Mouse (Mus musculus) embryonic facial prominence, embryonic 13.5 days (tissue): ENCODE measurements at regions not wholly inside any gene's neighbourhood (a gene's known extent, or its start where the extent isn't known, plus 50 kb on each side); places are given as distances from the start of the nearest gene placed in this dataset.
"Not testable (repeated sequence)": the region's sequence is repeated elsewhere in the genome, so short reads cannot be mapped to it uniquely, and the experiment has no call there.

Experiments used
- ATAC-seq: fragments of 200-750 bp; cut with Nextera tagmentation; 2 replicates; pipeline ENCODE4 v1.8.0; 2017; ENCODE audit warnings: low read depth; ENCODE audit not compliant: insufficient number of reproducible peaks, insufficient read depth, low FRiP score, low TSS enrichment
- H3K27ac ChIP-seq: fragments of 300-500 bp; sonication (generic); 2 replicates; pipeline ENCODE4 v1.5.1; 2015; ENCODE audit warnings: moderate library complexity, mild to moderate bottlenecking, inconsistent platforms
- H3K27me3 ChIP-seq: fragments of 300-500 bp; sonication (generic); 2 replicates; pipeline ENCODE4 v1.6.1; 2015; ENCODE audit warnings: mild to moderate bottlenecking, inconsistent platforms
- H3K36me3 ChIP-seq: fragments of 300-500 bp; sonication (generic); 2 replicates; pipeline ENCODE4 v1.6.1; 2015; ENCODE audit warnings: mild to moderate bottlenecking, inconsistent platforms
- H3K4me1 ChIP-seq: fragments of 300-500 bp; sonication (generic); 2 replicates; pipeline ENCODE4 v1.6.1; 2015; ENCODE audit warnings: inconsistent platforms
- H3K4me2 ChIP-seq: fragments of 300-500 bp; sonication (generic); 2 replicates; pipeline ENCODE4 v1.6.1; 2015; ENCODE audit warnings: moderate library complexity, mild to moderate bottlenecking, inconsistent platforms
- H3K4me3 ChIP-seq: fragments of 300-500 bp; sonication (generic); 2 replicates; pipeline ENCODE4 v1.5.1; 2015; ENCODE audit warnings: mild to moderate bottlenecking, inconsistent platforms
- H3K9ac ChIP-seq: fragments of 300-500 bp; sonication (generic); 2 replicates; pipeline ENCODE4 v1.6.1; 2015; ENCODE audit warnings: mild to moderate bottlenecking, inconsistent platforms
- H3K9me3 ChIP-seq: fragments of 300-500 bp; sonication (generic); 2 replicates; pipeline ENCODE4 v1.6.1; 2016; ENCODE audit warnings: inconsistent platforms
- WGBS: fragments of 180-500 bp; shearing (Covaris S2); methylation state at CpG from one replicate; pipeline ENCODE4 v1.1.7; 2015; ENCODE audit warnings: mixed read lengths; 5-methylcytosine and 5-hydroxymethylcytosine counted together

GRCm38 (mm10) chr14:86599511-86599910 lies 541.5 kb downstream of the Diaph3 start:
- Histone ChIP-seq H3K9me3 (no peaks in the 10 kb centered on the region), H3K27ac (no peak overlapping the region), H3K27me3 (no peaks in the 10 kb centered on the region), H3K4me2 (no peak overlapping the region), H3K4me3 (no peak overlapping the region), H3K4me1 (no peaks in the 10 kb centered on the region), H3K9ac (no peak overlapping the region), H3K36me3 (no peaks in the 10 kb centered on the region)
- ATAC-seq = no peak
- WGBS = 79% methylated on average over 3 of the region's 3 CpGs

GRCm38 (mm10) chr14:86588525-86588924 lies 552.5 kb downstream of the Diaph3 start:
- no peak for ATAC-seq
- H3K27me3 ChIP-seq = no peaks in the 10 kb centered on the region
- no peak overlapping the region for H3K4me2 ChIP-seq
- no peaks in the 10 kb centered on the region for H3K4me1 ChIP-seq
- H3K9me3 ChIP-seq = no peaks in the 10 kb centered on the region
- WGBS = 80% methylated on average over 2 of the region's 2 CpGs
- no peaks in the 10 kb centered on the region for H3K36me3 ChIP-seq
- H3K4me3 ChIP-seq = no peak overlapping the region
- H3K9ac ChIP-seq = no peak overlapping the region
- no peak overlapping the region for H3K27ac ChIP-seq

GRCm38 (mm10) chr14:86585959-86586358 lies 555.1 kb downstream of the Diaph3 start:
- not testable (repeated sequence) for H3K27ac ChIP-seq, H3K36me3 ChIP-seq, H3K9me3 ChIP-seq, ATAC-seq, H3K4me3 ChIP-seq, H3K27me3 ChIP-seq, H3K4me1 ChIP-seq, H3K9ac ChIP-seq, H3K4me2 ChIP-seq
- WGBS = 44% methylated on average over 5 of the region's 5 CpGs

- ATAC-seq = no peak
Observed at GRCm38 (mm10) chr14:86562728-86563127, 578.3 kb downstream of the Diaph3 start.

GRCm38 (mm10) chr14:86537992-86538391 lies 603.0 kb downstream of the Diaph3 start:
- no peak for ATAC-seq
- no peak overlapping the region for H3K27ac ChIP-seq
- H3K36me3 ChIP-seq = no peaks in the 10 kb centered on the region
- no peaks in the 10 kb centered on the region for H3K4me1 ChIP-seq
- no peaks in the 10 kb centered on the region for H3K27me3 ChIP-seq
- H3K9me3 ChIP-seq = no peaks in the 10 kb centered on the region
- no peak overlapping the region for H3K4me2 ChIP-seq
- H3K4me3 ChIP-seq = no peak overlapping the region
- 68% methylated on average over 5 of the region's 5 CpGs for WGBS
- H3K9ac ChIP-seq = no peak overlapping the region

More at GRCm38 (mm10) chr14:86562728-86563127, 578.3 kb downstream of the Diaph3 start:
- no peak overlapping the region for H3K27ac ChIP-seq
- H3K27me3 ChIP-seq = no peaks in the 10 kb centered on the region
- H3K9me3 ChIP-seq = no peaks in the 10 kb centered on the region
- H3K4me1 ChIP-seq = no peaks in the 10 kb centered on the region
- H3K36me3 ChIP-seq = no peaks in the 10 kb centered on the region
- H3K4me3 ChIP-seq = no peak overlapping the region
- no peak overlapping the region for H3K9ac ChIP-seq
- no peak overlapping the region for H3K4me2 ChIP-seq
- 57% methylated on average over 2 of the region's 2 CpGs for WGBS

- Histone ChIP-seq H3K9me3 (no peaks in the 10 kb centered on the region), H3K27ac (no peak overlapping the region), H3K4me1 (no peaks in the 10 kb centered on the region), H3K36me3 (no peaks in the 10 kb centered on the region), H3K9ac (no peak overlapping the region), H3K4me2 (no peak overlapping the region), H3K27me3 (no peaks in the 10 kb centered on the region), H3K4me3 (no peak overlapping the region)
- no peak for ATAC-seq
- 44% methylated on average over 1 of the region's 1 CpGs for WGBS
Observed at GRCm38 (mm10) chr14:86536341-86537027, 604.6 kb downstream of the Diaph3 start.

GRCm38 (mm10) chr14:86510408-86510807 lies 630.6 kb downstream of the Diaph3 start:
- no peaks in the 10 kb centered on the region for H3K27me3 ChIP-seq
- no peak overlapping the region for H3K27ac ChIP-seq
- H3K4me1 ChIP-seq = no peaks in the 10 kb centered on the region
- H3K36me3 ChIP-seq = no peaks in the 10 kb centered on the region
- no peaks in the 10 kb centered on the region for H3K9me3 ChIP-seq
- no peak overlapping the region for H3K4me3 ChIP-seq
- WGBS = 93% methylated on average over 9 of the region's 9 CpGs
- no peak overlapping the region for H3K9ac ChIP-seq
- no peak for ATAC-seq
- no peak overlapping the region for H3K4me2 ChIP-seq

GRCm38 (mm10) chr14:86509686-86510085 lies 631.3 kb downstream of the Diaph3 start:
- H3K4me1 ChIP-seq = no peaks in the 10 kb centered on the region
- 87% methylated on average over 6 of the region's 6 CpGs for WGBS
- H3K27ac ChIP-seq = no peak overlapping the region
- H3K4me2 ChIP-seq = no peak overlapping the region
- H3K36me3 ChIP-seq = no peaks in the 10 kb centered on the region
- H3K4me3 ChIP-seq = no peak overlapping the region
- H3K27me3 ChIP-seq = no peaks in the 10 kb centered on the region
- no peaks in the 10 kb centered on the region for H3K9me3 ChIP-seq
- no peak overlapping the region for H3K9ac ChIP-seq
- no peak for ATAC-seq

- no peak overlapping the region for H3K4me2 ChIP-seq
- no peaks in the 10 kb centered on the region for H3K27me3 ChIP-seq
- 81% methylated on average over 6 of the region's 6 CpGs for WGBS
- H3K4me3 ChIP-seq = no peak overlapping the region
- H3K36me3 ChIP-seq = no peaks in the 10 kb centered on the region
- no peak overlapping the region for H3K27ac ChIP-seq
- no peaks in the 10 kb centered on the region for H3K4me1 ChIP-seq
- no peaks in the 10 kb centered on the region for H3K9me3 ChIP-seq
- no peak overlapping the region for H3K9ac ChIP-seq
- ATAC-seq = no peak
Observed at GRCm38 (mm10) chr14:86506286-86506685, 634.7 kb downstream of the Diaph3 start.

GRCm38 (mm10) chr14:86490826-86491225 lies 650.2 kb downstream of the Diaph3 start:
- Histone ChIP-seq H3K27me3 (no peaks in the 10 kb centered on the region), H3K9me3 (no peaks in the 10 kb centered on the region), H3K27ac (no peak overlapping the region), H3K4me2 (no peak overlapping the region), H3K4me3 (no peak overlapping the region), H3K4me1 (no peaks in the 10 kb centered on the region), H3K36me3 (no peaks in the 10 kb centered on the region), H3K9ac (no peak overlapping the region)
- WGBS = 80% methylated on average over 4 of the region's 4 CpGs
- ATAC-seq = no peak

- Histone ChIP-seq H3K27ac (no peak overlapping the region), H3K9ac (no peak overlapping the region), H3K9me3 (no peaks in the 10 kb centered on the region), H3K4me3 (no peak overlapping the region), H3K27me3 (no peaks in the 10 kb centered on the region), H3K4me2 (no peak overlapping the region), H3K36me3 (no peaks in the 10 kb centered on the region), H3K4me1 (no peaks in the 10 kb centered on the region)
- ATAC-seq = no peak
- WGBS = 84% methylated on average over 13 of the region's 13 CpGs
Observed at GRCm38 (mm10) chr14:86489872-86490631, 651.0 kb downstream of the Diaph3 start.
